Mouse (Mus musculus) hindbrain, embryonic 10.5 days (tissue): ENCODE data around the gene Adora3. TPM values are rescaled to one million over a fixed set of nuclear protein-coding genes. Genes with fewer than 3 reads are reported as not detected.

ENCODE experiments used
- DNase-seq: peaks from one replicate; pipeline ENCODE4 v3.0.0-alpha.2; 2017; ENCODE audit warnings: low spot score
- H3K27ac ChIP-seq: fragments of 300-500 bp; sonication (generic); 2 replicates; pipeline ENCODE4 v1.5.1; 2016; ENCODE audit warnings: mild to moderate bottlenecking, moderate library complexity
- H3K27me3 ChIP-seq: fragments of 300-500 bp; sonication (generic); 2 replicates; pipeline ENCODE4 v1.6.1; 2016; ENCODE audit warnings: mild to moderate bottlenecking; ENCODE audit not compliant: poor library complexity, insufficient read depth, severe bottlenecking
- H3K36me3 ChIP-seq: fragments of 300-500 bp; sonication (generic); 2 replicates; pipeline ENCODE4 v1.6.1; 2016; ENCODE audit warnings: mild to moderate bottlenecking, moderate library complexity
- H3K4me1 ChIP-seq: fragments of 300-500 bp; sonication (generic); replicated peaks from 2 replicates; pipeline ENCODE4 v1.6.1; 2016; ENCODE audit warnings: mild to moderate bottlenecking
- H3K4me3 ChIP-seq: fragments of 300-500 bp; sonication (generic); 2 replicates; pipeline ENCODE4 v1.5.1; 2016; ENCODE audit warnings: mild to moderate bottlenecking, moderate library complexity
- H3K9me3 ChIP-seq: fragments of 300-500 bp; sonication (generic); 2 replicates; pipeline ENCODE4 v1.6.1; 2016; ENCODE audit warnings: mild to moderate bottlenecking, moderate library complexity
- WGBS: fragments of 180-500 bp; shearing (Covaris S2); methylation state at CpG from one replicate; pipeline ENCODE4 v1.1.7; 2016; 5-methylcytosine and 5-hydroxymethylcytosine counted together
- polyA plus RNA-seq: library from polyadenylated mRNA; unstranded; fragments of >200 nt; fragmentation: Nextera tagmentation; extraction: Ambion mirVana; gene quantifications from 2 replicates; pipeline ENCODE4 v1.2.1, GENCODE M21; 2016

The Adora3 gene
- polyA plus RNA-seq, 1 experiment from 2014 or later = 0.27 TPM

DNA sequence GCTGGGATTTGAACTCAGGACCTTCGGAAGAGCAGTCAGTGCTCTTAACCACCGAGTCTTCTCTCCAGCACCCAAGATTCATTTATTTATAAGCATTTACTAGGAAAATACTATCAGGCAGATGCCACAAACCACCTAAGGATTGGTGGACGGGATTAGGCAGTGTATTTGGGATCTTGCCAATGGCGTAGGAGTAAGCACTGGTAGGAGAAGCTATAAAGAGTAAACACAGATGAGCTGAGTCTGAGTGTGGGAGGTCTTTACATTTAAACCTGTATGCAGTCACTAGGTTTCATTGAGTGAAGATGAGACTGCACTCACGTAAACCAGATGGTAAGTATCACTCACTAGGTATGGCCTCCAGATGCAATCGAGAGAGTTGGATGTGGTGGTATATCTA, 63.3 kb downstream of the Adora3 start:
- Histone ChIP-seq H3K36me3 (peaks cover 20% of the 10 kb centered on the region), H3K27ac (no peak overlapping the region), H3K9me3 (no peaks in the 10 kb centered on the region), H3K27me3 (no peaks in the 10 kb centered on the region), H3K4me1 (no peaks in the 10 kb centered on the region), H3K4me3 (no peak overlapping the region)
- WGBS = 94% methylated on average over 6 of the region's 6 CpGs
- no peak for DNase-seq

DNA sequence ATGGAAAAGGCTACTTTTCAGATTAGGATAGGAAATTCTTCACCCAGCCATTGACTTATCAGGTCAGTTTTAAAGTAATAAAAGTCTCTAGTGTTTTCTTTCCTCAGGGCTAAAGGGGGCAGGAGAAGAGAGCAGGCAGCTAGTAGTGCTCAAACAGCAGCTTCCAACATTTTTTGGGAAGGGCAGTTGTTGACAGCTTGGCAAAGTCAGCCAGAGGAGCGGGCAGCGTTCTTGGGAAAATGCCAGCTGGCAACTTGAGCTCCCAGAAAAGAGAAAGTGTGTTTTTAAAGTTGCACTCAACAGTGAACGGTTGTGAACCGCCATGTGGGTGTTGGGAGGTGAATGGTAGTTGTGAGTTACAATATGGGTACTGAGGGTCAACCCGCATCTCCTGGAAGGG, 64.4 kb downstream of the Adora3 start:
- no peak for DNase-seq

DNA sequence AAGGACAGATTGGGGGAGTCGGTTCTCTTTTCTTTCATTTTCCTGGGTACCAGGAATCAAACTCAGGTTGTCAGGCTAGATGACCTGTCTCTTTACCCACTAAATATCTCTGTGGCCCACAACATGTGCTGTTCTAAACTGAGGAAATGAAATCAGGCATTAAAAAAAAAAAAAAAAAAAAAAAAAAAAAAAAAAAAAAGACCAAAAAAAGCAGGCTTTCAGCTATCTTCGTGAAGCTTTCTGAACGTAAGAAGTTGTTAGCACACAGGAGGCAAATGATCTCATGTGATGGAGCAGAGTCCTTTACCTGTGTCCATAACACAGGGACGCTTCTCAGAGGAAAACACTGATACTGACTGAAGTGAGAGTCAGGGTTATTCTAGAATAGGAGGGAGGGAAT, 65.5 kb downstream of the Adora3 start:
- 93% methylated on average over 4 of the region's 4 CpGs for WGBS
- no peak for DNase-seq

More for the DNA sequence above, 64.4 kb downstream of the Adora3 start:
- WGBS = 93% methylated on average over 5 of the region's 5 CpGs
- no peak overlapping the region for H3K27ac ChIP-seq
- peaks cover 25% of the 10 kb centered on the region for H3K36me3 ChIP-seq
- no peaks in the 10 kb centered on the region for H3K27me3 ChIP-seq
- H3K4me1 ChIP-seq = no peaks in the 10 kb centered on the region
- H3K9me3 ChIP-seq = no peaks in the 10 kb centered on the region
- no peak overlapping the region for H3K4me3 ChIP-seq

DNA sequence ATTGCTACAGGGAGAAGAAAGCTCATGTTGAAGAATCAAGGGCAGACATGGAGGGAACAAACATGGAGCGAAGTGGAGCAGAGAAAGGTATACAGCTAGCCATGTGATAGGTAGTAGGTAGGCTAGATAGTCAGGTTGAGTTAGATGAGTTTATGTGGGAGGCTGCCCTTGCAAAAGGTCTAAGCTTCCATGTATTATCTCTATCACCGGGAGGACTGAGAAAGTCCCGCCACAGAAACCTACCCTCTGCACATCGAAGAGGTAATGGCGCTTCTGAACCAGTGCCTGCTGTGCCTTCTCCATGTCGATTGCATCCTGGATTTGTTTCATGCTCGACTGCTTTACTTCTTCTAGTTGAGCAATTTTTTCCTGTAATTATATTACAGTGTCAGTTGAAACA, 80.7 kb downstream of the Adora3 start:
- no peaks in the 10 kb centered on the region for H3K4me1 ChIP-seq
- no peaks in the 10 kb centered on the region for H3K27me3 ChIP-seq
- no peak overlapping the region for H3K27ac ChIP-seq
- 93% methylated on average over 7 of the region's 7 CpGs for WGBS
- DNase-seq = no peak
- no peaks in the 10 kb centered on the region for H3K9me3 ChIP-seq
- peaks cover 100% of the 10 kb centered on the region for H3K36me3 ChIP-seq
- no peak overlapping the region for H3K4me3 ChIP-seq

More for the DNA sequence above, 65.5 kb downstream of the Adora3 start:
- H3K4me1 ChIP-seq = no peaks in the 10 kb centered on the region
- no peak overlapping the region for H3K4me3 ChIP-seq
- no peaks in the 10 kb centered on the region for H3K9me3 ChIP-seq
- no peak overlapping the region for H3K27ac ChIP-seq
- peaks cover 35% of the 10 kb centered on the region for H3K36me3 ChIP-seq
- H3K27me3 ChIP-seq = no peaks in the 10 kb centered on the region

DNA sequence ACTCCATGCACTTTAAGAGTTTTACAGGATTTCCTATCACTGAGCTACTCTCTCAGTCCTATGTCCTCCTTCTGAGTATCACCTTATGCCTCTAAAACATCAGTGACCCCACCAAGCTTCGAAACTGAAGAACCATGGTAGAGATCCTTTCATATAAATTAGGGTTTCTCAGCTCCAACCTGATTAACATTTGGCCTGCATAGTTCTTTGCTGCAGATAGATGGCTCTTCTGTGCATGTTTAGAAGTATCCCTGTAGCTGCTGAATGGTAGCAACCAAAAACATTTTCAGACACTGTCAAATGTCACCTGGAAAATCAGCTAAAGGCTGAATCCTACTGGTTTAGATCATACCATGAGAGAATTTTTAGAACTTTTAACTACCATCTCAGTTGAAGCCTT, 86.6 kb downstream of the Adora3 start:
- Histone ChIP-seq H3K36me3 (peaks cover 66% of the 10 kb centered on the region), H3K4me1 (peaks cover 24% of the 10 kb centered on the region), H3K9me3 (no peaks in the 10 kb centered on the region), H3K27me3 (no peaks in the 10 kb centered on the region), H3K4me3 (no peak overlapping the region), H3K27ac (no peak overlapping the region)
- WGBS = 99% methylated on average over 1 of the region's 1 CpGs
- DNase-seq = no peak

DNA sequence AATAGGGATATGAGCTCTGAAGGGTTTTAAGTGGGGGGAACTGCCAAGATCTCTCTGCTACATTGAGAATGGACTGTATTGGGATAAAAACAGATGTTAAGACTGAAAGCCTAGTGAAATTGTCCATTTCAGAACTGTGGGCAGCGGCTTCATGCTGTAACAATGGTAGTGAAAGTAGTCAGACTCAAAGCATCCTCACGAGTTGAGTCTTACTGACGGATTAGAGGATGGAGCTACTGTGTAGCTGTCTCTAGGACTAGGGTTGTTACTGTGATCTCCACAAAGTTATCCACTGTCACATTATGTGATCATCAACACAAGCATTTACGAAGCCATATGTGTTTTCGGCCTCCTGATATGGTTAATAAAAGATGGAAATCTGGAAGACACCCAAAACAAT, 87.5 kb downstream of the Adora3 start:
- Histone ChIP-seq H3K9me3 (no peaks in the 10 kb centered on the region), H3K4me1 (peaks cover 24% of the 10 kb centered on the region), H3K4me3 (peak overlapping the region; percentile 94), H3K27me3 (no peaks in the 10 kb centered on the region), H3K27ac (peak overlapping the region; percentile 96), H3K36me3 (peaks cover 66% of the 10 kb centered on the region)
- DNase-seq = no peak
- WGBS = 52% methylated on average over 5 of the region's 5 CpGs

Other genes with a start within 250 kb of the Adora3 start
- 42.0 and 49.6 TPM in 2 replicates for gene Ddx20, start 183.3 kb upstream of the Adora3 start, polyA plus RNA-seq
- gene Inka2, start 166.3 kb upstream of the Adora3 start, polyA plus RNA-seq = 2.1 and 4.3 TPM in 2 replicates
- gene Rap1a, start 69.5 kb upstream of the Adora3 start, polyA plus RNA-seq = 66.3 and 77.3 TPM in 2 replicates
- not detected in 2 replicates for gene Tmigd3, start within 50 bp of the Adora3 start, polyA plus RNA-seq
- gene I830077J02Rik, start 61.8 kb downstream of the Adora3 start, polyA plus RNA-seq = 0.65 and 0.80 TPM in 2 replicates
- 133 and 172 TPM in 2 replicates for gene Wdr77, start 88.5 kb downstream of the Adora3 start, polyA plus RNA-seq
- 464 and 481 TPM in 2 replicates for gene Atp5f1, start 89.2 kb downstream of the Adora3 start, polyA plus RNA-seq
- gene Ovgp1, start 102.9 kb downstream of the Adora3 start, polyA plus RNA-seq = 1.8 and 2.4 TPM in 2 replicates
- gene Pifo, start 143.8 kb downstream of the Adora3 start, polyA plus RNA-seq = 1.9 and 8.9 TPM in 2 replicates
- gene Chil5, start 162.0 kb downstream of the Adora3 start, polyA plus RNA-seq = not detected in 2 replicates
- 0.12 and 0.56 TPM in 2 replicates for gene Chia1, start 242.4 kb downstream of the Adora3 start, polyA plus RNA-seq